Mouse (Mus musculus): ENCODE results near the gene 1110032F04Rik.

DNA sequence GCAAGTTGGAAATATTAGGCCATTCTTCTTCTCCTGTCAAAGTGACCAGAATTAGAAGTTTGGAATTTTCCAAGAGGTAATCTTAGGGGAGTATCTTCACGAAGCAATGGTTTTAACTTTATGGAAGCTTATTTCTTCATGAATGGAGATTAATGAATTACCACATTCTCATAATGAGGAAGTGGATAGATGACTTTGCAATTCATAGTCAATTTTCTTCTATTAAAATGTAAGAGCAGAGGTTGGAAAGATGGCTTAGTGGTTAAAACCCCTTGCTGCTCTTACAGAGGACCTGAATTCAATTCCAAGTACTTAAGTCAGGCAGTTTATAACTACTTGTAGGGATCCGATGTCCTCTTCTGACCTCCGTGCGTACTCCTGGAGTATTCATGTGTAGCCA, 25.4 kb upstream of the 1110032F04Rik start:
- TF ChIP-seq CTCF (IDR thresholded peaks at IDR 0.05; ENCODE audit: low read depth) (no peak), EP300 (optimal IDR thresholded peaks at IDR 0.05) (no peak)

Data from stomach, postnatal 0 days (tissue).